Mouse (Mus musculus): ENCODE measurements around the gene Anxa3. TPM values are rescaled to one million over a fixed set of nuclear protein-coding genes. Genes with fewer than 3 reads are reported as not detected.

The Anxa3 gene
- polyA plus RNA-seq, 1 experiment from 2014 or later: 86.7 TPM

DNA sequence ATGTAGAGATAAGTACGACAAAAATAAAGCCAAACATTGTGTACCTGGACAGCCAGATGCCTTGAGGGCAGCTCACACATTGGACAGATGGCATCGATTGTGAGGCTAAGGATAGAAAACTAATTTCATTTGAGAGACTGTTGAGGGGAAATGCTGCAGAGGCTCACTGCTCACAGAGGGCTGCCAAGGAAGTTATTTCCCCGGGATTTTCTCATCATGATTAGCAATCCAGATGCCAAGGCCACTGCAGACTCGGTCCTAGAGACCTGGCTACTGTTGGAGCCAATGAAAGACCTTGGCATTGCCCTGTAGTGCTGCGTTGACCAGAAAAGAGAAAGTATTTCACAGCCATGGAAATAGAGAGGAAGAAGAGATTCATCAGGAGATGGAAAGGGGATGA is 87.1 kb downstream of the Anxa3 start:
- no peak for TF ChIP-seq CTCF (IDR thresholded peaks at IDR 0.05; ENCODE audit: low read depth)
- H3K4me3 ChIP-seq (replicated peaks; ENCODE audit: low read depth, low read length): no peak overlapping the region
- no peak overlapping the region for H3K9ac ChIP-seq (ENCODE audit: low read depth, low read length)
- DNase-seq (ENCODE audit: low spot score): no peak
- H3K27ac ChIP-seq: no peak overlapping the region
- no peak overlapping the region for H3K4me2 ChIP-seq (ENCODE audit: low read length)
- no peaks in the 10 kb centered on the region for H3K4me1 ChIP-seq (replicated peaks; ENCODE audit: insufficient read depth, low read length)
- no peaks in the 10 kb centered on the region for H3K27me3 ChIP-seq (ENCODE audit: insufficient read depth, low read length)
- WGBS: 74% methylated on average over 5 of the region's 5 CpGs
- H3K9me3 ChIP-seq (replicated peaks; ENCODE audit: low read length): no peaks in the 10 kb centered on the region
- no peak for ATAC-seq (replicated peaks; ENCODE audit: low FRiP score, low read depth)
- no peaks in the 10 kb centered on the region for H3K36me3 ChIP-seq (ENCODE audit: insufficient read depth, low read length)

DNA sequence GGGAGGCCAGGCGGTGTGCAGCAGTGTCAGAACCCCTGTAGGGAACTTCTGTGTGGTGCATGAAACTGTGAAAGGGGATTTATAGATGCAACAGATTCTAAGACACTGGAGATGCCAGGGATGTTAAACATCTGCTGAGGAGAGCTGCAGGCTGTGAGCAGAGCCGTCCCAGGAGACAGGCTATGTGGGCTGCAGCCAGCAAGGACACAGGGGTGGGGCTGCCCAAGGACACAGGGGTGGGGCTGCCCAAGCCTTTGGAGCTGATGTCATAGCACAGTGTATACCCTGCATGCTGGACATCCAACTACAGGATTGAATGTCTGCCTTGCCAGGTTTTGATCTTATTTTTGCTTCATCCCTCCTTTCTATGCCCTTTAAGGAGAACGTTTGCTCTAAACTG is 88.0 kb downstream of the Anxa3 start:
- no peak overlapping the region for H3K27ac ChIP-seq
- H3K4me3 ChIP-seq (replicated peaks; ENCODE audit: low read depth, low read length): no peak overlapping the region
- H3K4me2 ChIP-seq (ENCODE audit: low read length): no peak overlapping the region
- no peaks in the 10 kb centered on the region for H3K4me1 ChIP-seq (replicated peaks; ENCODE audit: insufficient read depth, low read length)
- TF ChIP-seq CTCF (IDR thresholded peaks at IDR 0.05; ENCODE audit: low read depth): no peak
- 55% methylated on average over 3 of the region's 3 CpGs for WGBS
- ATAC-seq (replicated peaks; ENCODE audit: low FRiP score, low read depth) (peak; percentile 71; the same call in 1 of the 2 replicates), DNase-seq (ENCODE audit: low spot score) (no peak)
- no peaks in the 10 kb centered on the region for H3K27me3 ChIP-seq (ENCODE audit: insufficient read depth, low read length)
- no peaks in the 10 kb centered on the region for H3K9me3 ChIP-seq (replicated peaks; ENCODE audit: low read length)
- no peak overlapping the region for H3K9ac ChIP-seq (ENCODE audit: low read depth, low read length)
- H3K36me3 ChIP-seq (ENCODE audit: insufficient read depth, low read length): no peaks in the 10 kb centered on the region

DNA sequence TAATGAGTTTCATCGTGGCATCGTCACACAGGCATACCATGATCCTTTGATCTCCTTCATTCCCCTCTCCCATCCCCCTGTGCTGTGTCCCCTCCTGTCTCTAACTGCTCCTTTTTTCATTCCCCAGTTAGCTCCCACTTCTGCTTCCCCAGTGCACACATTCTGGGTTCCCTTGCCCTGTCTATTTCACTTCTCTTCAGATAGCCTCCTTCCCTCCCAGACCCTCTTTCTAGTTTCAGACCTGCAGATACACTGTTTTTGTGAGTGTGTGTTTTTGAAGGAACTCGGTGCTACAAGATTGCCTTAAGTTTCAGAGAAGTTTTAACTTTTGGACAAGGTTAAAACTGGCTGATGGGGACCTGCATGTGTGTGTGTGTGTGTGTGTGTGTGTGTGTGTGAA is 88.5 kb downstream of the Anxa3 start:
- DNase-seq (ENCODE audit: low spot score): no peak
- 61% methylated on average over 3 of the region's 3 CpGs for WGBS
- no peak for TF ChIP-seq CTCF (IDR thresholded peaks at IDR 0.05; ENCODE audit: low read depth)
- no peak for ATAC-seq (replicated peaks; ENCODE audit: low FRiP score, low read depth)
- Histone ChIP-seq H3K9ac (ENCODE audit: low read depth, low read length) (no peak overlapping the region), H3K4me3 (replicated peaks; ENCODE audit: low read depth, low read length) (no peak overlapping the region), H3K9me3 (replicated peaks; ENCODE audit: low read length) (no peaks in the 10 kb centered on the region), H3K27me3 (ENCODE audit: insufficient read depth, low read length) (no peaks in the 10 kb centered on the region), H3K27ac (no peak overlapping the region), H3K4me2 (ENCODE audit: low read length) (no peak overlapping the region), H3K36me3 (ENCODE audit: insufficient read depth, low read length) (no peaks in the 10 kb centered on the region), H3K4me1 (replicated peaks; ENCODE audit: insufficient read depth, low read length) (no peaks in the 10 kb centered on the region)

DNA sequence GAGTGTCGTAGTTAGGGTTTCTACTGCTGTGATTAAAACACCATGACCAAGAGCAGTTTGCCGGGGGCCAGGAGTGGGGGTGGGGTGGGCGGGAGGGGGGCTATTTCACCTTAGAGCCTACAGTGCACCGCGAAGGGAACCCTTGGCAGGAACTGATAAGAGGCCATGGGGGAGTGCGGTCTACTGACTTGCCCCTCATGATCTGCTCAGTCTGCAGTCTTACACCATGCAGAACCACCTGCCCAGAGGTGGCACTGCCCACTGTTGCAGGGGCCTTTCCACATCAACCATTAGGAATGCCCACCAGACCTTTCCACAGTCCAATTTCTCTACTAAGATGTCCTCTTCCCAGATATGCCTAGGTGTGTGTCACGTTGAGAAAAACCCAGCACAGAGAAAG is 92.1 kb downstream of the Anxa3 start:
- ATAC-seq (replicated peaks; ENCODE audit: low FRiP score, low read depth) (0 out of 2 replicates have a peak, but pooled peaks have one; percentile 43), DNase-seq (ENCODE audit: low spot score) (no peak)
- Histone ChIP-seq H3K27me3 (ENCODE audit: insufficient read depth, low read length) (no peaks in the 10 kb centered on the region), H3K36me3 (ENCODE audit: insufficient read depth, low read length) (no peaks in the 10 kb centered on the region), H3K4me2 (ENCODE audit: low read length) (no peak overlapping the region), H3K4me1 (replicated peaks; ENCODE audit: insufficient read depth, low read length) (no peaks in the 10 kb centered on the region), H3K9ac (ENCODE audit: low read depth, low read length) (no peak overlapping the region), H3K4me3 (replicated peaks; ENCODE audit: low read depth, low read length) (no peak overlapping the region), H3K27ac (no peak overlapping the region), H3K9me3 (replicated peaks; ENCODE audit: low read length) (no peaks in the 10 kb centered on the region)
- 60% methylated on average over 7 of the region's 7 CpGs for WGBS
- no peak for TF ChIP-seq CTCF (IDR thresholded peaks at IDR 0.05; ENCODE audit: low read depth)

GRCm38 (mm10) chr5:96888396-96888795 is 95.3 kb downstream of the Anxa3 start:
- H3K9me3 ChIP-seq (replicated peaks; ENCODE audit: low read length): no peaks in the 10 kb centered on the region
- no peak for DNase-seq (ENCODE audit: low spot score)
- H3K27me3 ChIP-seq (ENCODE audit: insufficient read depth, low read length): no peaks in the 10 kb centered on the region
- H3K4me1 ChIP-seq (replicated peaks; ENCODE audit: insufficient read depth, low read length): no peaks in the 10 kb centered on the region
- no peak for ATAC-seq (replicated peaks; ENCODE audit: low FRiP score, low read depth)
- no peak for TF ChIP-seq CTCF (IDR thresholded peaks at IDR 0.05; ENCODE audit: low read depth)
- H3K9ac ChIP-seq (ENCODE audit: low read depth, low read length): no peak overlapping the region
- H3K4me2 ChIP-seq (ENCODE audit: low read length): no peak overlapping the region
- WGBS: 90% methylated on average over 3 of the region's 3 CpGs
- H3K36me3 ChIP-seq (ENCODE audit: insufficient read depth, low read length): no peaks in the 10 kb centered on the region
- H3K27ac ChIP-seq: no peak overlapping the region
- H3K4me3 ChIP-seq (replicated peaks; ENCODE audit: low read depth, low read length): no peak overlapping the region

GRCm38 (mm10) chr5:96890367-96890766 is 97.2 kb downstream of the Anxa3 start:
- Histone ChIP-seq H3K4me3 (replicated peaks; ENCODE audit: low read depth, low read length) (no peak overlapping the region), H3K27me3 (ENCODE audit: insufficient read depth, low read length) (no peaks in the 10 kb centered on the region), H3K9me3 (replicated peaks; ENCODE audit: low read length) (no peaks in the 10 kb centered on the region), H3K36me3 (ENCODE audit: insufficient read depth, low read length) (no peaks in the 10 kb centered on the region), H3K4me2 (ENCODE audit: low read length) (no peak overlapping the region), H3K4me1 (replicated peaks; ENCODE audit: insufficient read depth, low read length) (no peaks in the 10 kb centered on the region), H3K9ac (ENCODE audit: low read depth, low read length) (no peak overlapping the region), H3K27ac (no peak overlapping the region)
- ATAC-seq (replicated peaks; ENCODE audit: low FRiP score, low read depth): no peak
- TF ChIP-seq CTCF (IDR thresholded peaks at IDR 0.05; ENCODE audit: low read depth): no peak
- 61% methylated on average over 5 of the region's 5 CpGs for WGBS
- no peak for DNase-seq (ENCODE audit: low spot score)

Other genes with a start within 250 kb of the Anxa3 start
- 11.3 and 11.9 TPM in 2 replicates for gene Bmp2k, start 204.3 kb downstream of the Anxa3 start, polyA plus RNA-seq (2015; fragmentation: Nextera tagmentation; extraction: Ambion mirVana)

Data from kidney, postnatal 0 days (tissue).